Mouse (Mus musculus) gonadal fat pad, adult 2 months (tissue): ENCODE measurements around the gene Ddn. TPM values are rescaled to one million over a fixed set of nuclear protein-coding genes. Genes with fewer than 3 reads are reported as not detected.

Experiments used
- DNase-seq: peaks from one replicate; pipeline ENCODE4 v3.0.0-alpha.2; 2012; ENCODE audit warnings: low read depth
- polyA plus RNA-seq: library from polyadenylated mRNA; depleted of rRNA; stranded (reverse); fragments of >200 nt; gene quantifications from 2 replicates; pipeline ENCODE4 v1.2.3, GENCODE M21; 2012; rRNA removed

Gene Ddn
- 0.05 and 0.11 TPM in 2 replicates for polyA plus RNA-seq

GRCm38 (mm10) chr15:98809390-98809789 is at the start of gene Ddn:
Ddn (minus strand) TSS chr15:98809490.
- DNase-seq: no peak

- DNase-seq: no peak
Observed at GRCm38 (mm10) chr15:98854214-98854613, 44.9 kb upstream of the Ddn start.

DNA sequence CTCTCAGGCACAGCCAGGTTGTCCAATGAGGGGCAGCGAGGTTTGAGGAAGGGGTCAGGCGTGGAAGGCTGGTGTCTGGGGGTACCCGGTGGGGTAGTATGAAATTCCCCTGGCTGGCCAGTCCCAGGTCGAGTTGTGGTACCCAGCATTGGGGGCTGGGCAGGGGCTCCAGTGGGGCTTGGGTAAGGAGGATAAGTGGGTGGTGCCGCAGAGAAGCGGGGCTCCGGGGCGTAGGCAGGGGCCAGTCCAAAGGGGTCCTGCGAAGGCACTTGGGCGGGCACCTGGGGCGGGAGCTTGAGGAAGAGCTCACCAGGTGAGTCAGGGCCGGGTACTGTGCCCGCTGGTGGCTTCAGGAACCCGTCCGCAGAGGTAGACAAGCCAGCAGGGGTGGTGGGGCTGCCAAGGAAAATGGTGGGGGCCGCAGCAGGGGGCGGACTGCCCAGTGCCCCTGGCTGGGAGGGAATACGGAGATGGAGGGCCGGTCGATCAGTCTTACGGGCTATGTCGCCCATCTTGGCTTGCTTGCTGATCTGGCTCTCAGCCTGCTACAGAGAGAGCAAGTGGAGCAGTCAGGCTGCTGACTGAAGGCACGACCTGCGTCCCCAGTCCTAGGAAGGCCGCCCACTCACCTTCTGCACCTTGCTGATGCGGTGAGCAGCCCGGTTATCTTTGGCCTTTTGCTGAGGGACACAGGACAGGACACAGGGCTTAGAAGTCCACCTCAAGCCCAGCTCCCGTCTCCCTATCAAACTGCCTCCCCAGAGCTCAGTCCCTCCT is 44.1 kb upstream of the Ddn start:
- DNase-seq: no peak

GRCm38 (mm10) chr15:98852733-98853132 is 43.4 kb upstream of the Ddn start:
- no peak for DNase-seq

DNA sequence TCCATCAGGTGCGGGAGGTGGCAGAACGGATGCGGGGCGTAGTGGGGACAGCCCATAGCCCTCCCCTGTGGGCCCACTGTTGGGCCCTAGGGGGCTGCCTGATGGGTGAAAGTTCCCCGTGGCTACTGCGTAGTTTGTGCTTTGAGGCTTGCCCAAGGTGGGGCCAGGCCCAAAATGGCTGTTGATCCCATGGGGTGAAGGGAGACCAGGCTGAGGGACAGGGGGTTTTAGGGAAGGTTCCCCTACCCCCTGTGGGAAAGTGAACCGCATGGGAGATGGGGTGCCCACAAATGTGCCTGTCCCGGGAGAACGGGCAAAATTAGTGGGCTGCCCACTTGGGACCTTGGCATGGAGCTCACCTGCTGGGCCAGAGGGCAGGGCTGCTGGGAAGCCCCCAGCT is 42.8 kb upstream of the Ddn start:
- no peak for DNase-seq

DNA sequence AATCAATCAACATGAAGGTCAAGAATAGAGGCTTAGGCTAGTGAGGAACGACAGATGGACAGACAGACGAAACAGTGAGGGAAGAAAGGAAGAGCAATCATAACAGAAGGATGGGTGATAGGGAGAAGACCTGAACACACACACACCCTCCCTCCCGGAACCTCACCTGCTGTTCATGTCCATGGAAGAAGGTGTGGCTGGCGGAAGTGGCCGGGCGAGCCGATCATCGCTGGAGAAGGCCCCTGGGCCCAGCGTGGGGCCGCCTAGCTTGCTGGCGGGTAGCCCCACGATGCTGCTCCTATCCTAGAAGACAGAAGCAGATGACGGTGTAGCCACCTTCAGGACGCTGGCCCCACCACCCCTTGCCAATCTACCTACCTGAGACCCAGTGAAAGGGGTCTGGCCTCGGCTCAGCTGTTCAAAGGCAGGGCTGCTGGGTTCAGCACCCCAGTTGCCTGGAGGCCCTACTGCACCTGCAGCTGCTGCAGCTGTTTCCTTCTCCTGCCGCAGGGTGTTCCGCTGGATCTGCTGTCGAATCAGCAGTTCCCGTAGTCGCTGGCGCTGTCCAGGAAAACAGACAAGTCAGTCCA is 42.0 kb upstream of the Ddn start:
- no peak for DNase-seq

GRCm38 (mm10) chr15:98850668-98851067 is 41.4 kb upstream of the Ddn start:
- DNase-seq: no peak

DNA sequence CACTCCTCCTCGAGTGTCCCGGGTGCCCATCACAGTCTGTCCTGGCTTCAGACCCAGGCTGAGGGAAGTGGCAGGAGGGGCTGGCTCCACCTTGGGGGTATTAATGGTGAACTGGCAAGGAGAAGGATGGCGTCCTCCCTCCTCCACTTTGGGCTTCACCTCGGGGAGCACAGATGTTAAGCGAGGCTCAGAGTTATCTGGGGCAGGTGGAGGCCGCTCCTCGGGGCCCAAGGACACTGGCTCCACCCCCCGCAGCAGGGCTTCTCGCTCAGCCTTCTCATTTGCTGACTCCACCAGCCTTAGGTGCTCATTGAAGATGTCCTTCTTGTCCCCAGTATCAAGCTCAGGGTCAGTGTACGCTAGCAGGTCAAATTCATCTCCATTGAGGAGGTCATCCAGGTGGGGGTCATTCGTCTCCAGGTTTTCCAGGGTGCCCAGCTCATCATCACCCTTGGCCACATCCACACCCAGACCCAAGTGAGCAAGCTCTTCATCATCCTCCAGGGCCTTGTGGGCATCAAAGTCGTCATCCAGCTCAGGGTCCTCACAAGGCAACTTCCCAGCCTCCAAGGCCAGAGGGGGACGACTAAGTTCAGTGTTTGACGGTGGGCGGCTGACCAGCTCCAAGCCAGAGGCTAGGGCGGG is 40.8 kb upstream of the Ddn start:
- DNase-seq: no peak

DNA sequence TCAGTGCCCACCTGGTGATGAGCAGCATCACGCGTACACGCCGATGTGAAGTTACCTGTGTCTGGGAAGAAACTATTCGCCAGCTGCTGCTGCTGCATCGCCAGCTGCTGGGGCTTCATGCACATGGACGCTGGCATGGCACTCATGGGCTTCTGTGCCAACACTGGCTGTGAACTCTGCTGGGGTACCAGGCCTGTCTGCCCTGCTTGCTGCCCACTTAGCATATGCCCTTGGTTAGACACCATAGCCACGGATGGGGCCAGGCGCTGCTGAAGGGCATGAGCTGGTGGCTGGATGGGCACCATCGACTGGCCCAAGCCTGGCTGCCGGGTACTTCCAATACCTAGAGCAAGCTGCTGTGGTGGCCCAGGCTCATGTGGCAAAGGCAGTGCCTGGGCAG is 39.9 kb upstream of the Ddn start:
- DNase-seq: no peak

- DNase-seq: no peak
Observed at GRCm38 (mm10) chr15:98846140-98846539, 36.9 kb upstream of the Ddn start.

- no peak for DNase-seq
Observed at GRCm38 (mm10) chr15:98845149-98845548, 35.9 kb upstream of the Ddn start.

- DNase-seq: no peak
Observed at GRCm38 (mm10) chr15:98843595-98844223, 34.4 kb upstream of the Ddn start.

DNA sequence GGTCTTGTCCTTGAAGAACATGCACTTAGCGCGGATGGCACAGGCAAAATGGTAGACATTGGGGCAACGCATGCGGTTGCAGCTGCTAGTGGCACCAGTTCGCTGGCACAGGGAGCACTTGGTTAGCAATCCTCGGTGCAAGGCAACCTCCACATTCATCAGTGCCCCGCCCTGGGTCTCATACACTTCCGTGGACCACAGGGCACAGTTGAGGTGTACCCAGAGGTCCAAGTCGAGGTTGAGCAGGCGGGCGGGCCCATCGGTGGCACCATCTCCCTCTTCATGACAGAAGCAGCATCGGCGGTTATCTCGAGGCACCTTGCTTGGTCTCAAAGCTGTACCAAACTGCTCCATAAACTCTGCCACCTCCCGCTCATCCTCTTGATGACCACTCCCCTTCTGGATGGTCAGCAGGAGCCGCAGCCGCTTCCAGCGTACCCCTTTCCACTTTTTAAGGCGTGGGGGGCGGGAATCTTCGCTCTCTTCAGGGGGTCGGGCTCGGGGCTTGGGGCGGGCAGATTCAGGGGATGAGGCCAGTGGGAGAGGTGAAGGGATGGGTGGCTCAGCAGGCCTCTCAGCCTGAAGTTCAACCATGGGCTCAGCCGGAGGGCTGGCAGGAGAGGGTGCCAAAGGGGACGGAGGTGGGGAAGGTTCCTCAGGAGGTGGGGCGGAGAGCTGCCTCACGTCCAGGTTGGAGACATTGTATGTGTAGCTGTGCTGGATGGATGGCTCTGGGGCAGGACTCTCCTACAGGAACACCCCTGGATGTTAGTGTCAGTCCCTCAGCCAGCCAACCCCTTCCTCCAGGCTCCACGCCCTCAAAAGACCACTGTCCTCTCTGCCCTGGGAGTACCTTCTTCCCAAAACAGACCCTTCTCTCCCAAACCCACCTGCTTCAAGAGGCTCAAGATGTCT is 30.6 kb upstream of the Ddn start:
- no peak for DNase-seq

GRCm38 (mm10) chr15:98839161-98839560 is 29.9 kb upstream of the Ddn start:
- DNase-seq: no peak

- DNase-seq: no peak
Observed at GRCm38 (mm10) chr15:98837743-98838103, 28.4 kb upstream of the Ddn start.

- DNase-seq: no peak
Observed at GRCm38 (mm10) chr15:98837006-98837742, 27.9 kb upstream of the Ddn start.

- DNase-seq: no peak
Observed at GRCm38 (mm10) chr15:98835291-98835690, 26.0 kb upstream of the Ddn start.

- DNase-seq: no peak
Observed at GRCm38 (mm10) chr15:98834059-98834458, 24.8 kb upstream of the Ddn start.

- DNase-seq: no peak
Observed at GRCm38 (mm10) chr15:98833281-98833680, 24.0 kb upstream of the Ddn start.

GRCm38 (mm10) chr15:98832161-98833058 is 23.1 kb upstream of the Ddn start:
- no peak for DNase-seq
